Mouse (Mus musculus) forebrain, embryonic 13.5 days (tissue): ENCODE results near the gene Itgb3. TPM values are rescaled to one million over a fixed set of nuclear protein-coding genes. Genes with fewer than 3 reads are reported as not detected.

Source experiments
- ATAC-seq: fragments of 200-750 bp; cut with Nextera tagmentation; 2 replicates; pipeline ENCODE4 v1.8.0; 2017
- H3K27ac ChIP-seq: fragments of 300-500 bp; sonication (generic); 2 replicates; pipeline ENCODE4 v1.5.1; 2015; ENCODE audit warnings: inconsistent platforms, mild to moderate bottlenecking, moderate library complexity
- H3K27me3 ChIP-seq: fragments of 300-500 bp; sonication (generic); 2 replicates; pipeline ENCODE4 v1.6.1; 2015; ENCODE audit warnings: mild to moderate bottlenecking, inconsistent platforms
- H3K36me3 ChIP-seq: fragments of 300-500 bp; sonication (generic); 2 replicates; pipeline ENCODE4 v1.6.1; 2015; ENCODE audit warnings: mild to moderate bottlenecking, inconsistent platforms; ENCODE audit not compliant: poor library complexity, severe bottlenecking
- H3K4me1 ChIP-seq: fragments of 300-500 bp; sonication (generic); 2 replicates; pipeline ENCODE4 v1.6.1; 2015; ENCODE audit warnings: inconsistent platforms
- H3K4me2 ChIP-seq: fragments of 300-500 bp; sonication (generic); 2 replicates; pipeline ENCODE4 v1.6.1; 2015; ENCODE audit warnings: inconsistent platforms, mild to moderate bottlenecking, moderate library complexity
- H3K4me3 ChIP-seq: fragments of 300-500 bp; sonication (generic); 2 replicates; pipeline ENCODE4 v1.5.1; 2015; ENCODE audit warnings: mild to moderate bottlenecking, inconsistent platforms
- H3K9ac ChIP-seq: fragments of 300-500 bp; sonication (generic); 2 replicates; pipeline ENCODE4 v1.6.1; 2015; ENCODE audit warnings: mild to moderate bottlenecking, inconsistent platforms
- H3K9me3 ChIP-seq: fragments of 300-500 bp; sonication (generic); replicated peaks from 2 replicates; pipeline ENCODE4 v1.6.1; 2016; ENCODE audit warnings: inconsistent platforms
- WGBS: fragments of 180-500 bp; shearing (Covaris S2); methylation state at CpG from one replicate; pipeline ENCODE4 v1.1.7; 2015; 5-methylcytosine and 5-hydroxymethylcytosine counted together
- polyA plus RNA-seq: library from polyadenylated mRNA; unstranded; fragments of >200 nt; fragmentation: Nextera tagmentation; extraction: Ambion mirVana; gene quantifications from 2 replicates; pipeline ENCODE4 v1.2.1, GENCODE M21; 2015

Itgb3 gene
- polyA plus RNA-seq, 1 experiment from 2014 or later, result 0.43 TPM

- no peak overlapping the region for H3K27ac ChIP-seq
- no peak overlapping the region for H3K4me2 ChIP-seq
- no peak overlapping the region for H3K9ac ChIP-seq
- H3K36me3 ChIP-seq, result no peaks in the 10 kb centered on the region
- 0 out of 2 replicates have a peak, but pooled peaks cover 3% of the 10 kb centered on the region for H3K4me1 ChIP-seq
- no peak for ATAC-seq
- H3K9me3 ChIP-seq, result 0 out of 2 replicates have a peak, but pooled peaks cover 3% of the 10 kb centered on the region
- no peak overlapping the region for H3K4me3 ChIP-seq
- 73% methylated on average over 7 of the region's 7 CpGs for WGBS
- peaks cover 11% of the 10 kb centered on the region; the same call in 1 of the 2 replicates for H3K27me3 ChIP-seq
Observed at GRCm38 (mm10) chr11:104572091-104572490, 35.7 kb upstream of the Itgb3 start.

GRCm38 (mm10) chr11:104572566-104572965, 35.2 kb upstream of the Itgb3 start:
- H3K9ac ChIP-seq, result no peak overlapping the region
- no peak overlapping the region for H3K4me2 ChIP-seq
- 0 out of 2 replicates have a peak, but pooled peaks cover 3% of the 10 kb centered on the region for H3K9me3 ChIP-seq
- H3K4me3 ChIP-seq, result no peak overlapping the region
- H3K4me1 ChIP-seq, result 0 out of 2 replicates have a peak, but pooled peaks cover 3% of the 10 kb centered on the region
- no peak overlapping the region for H3K27ac ChIP-seq
- no peaks in the 10 kb centered on the region for H3K36me3 ChIP-seq
- no peak for ATAC-seq
- WGBS, result 70% methylated on average over 2 of the region's 2 CpGs
- H3K27me3 ChIP-seq, result peaks cover 11% of the 10 kb centered on the region; the same call in 1 of the 2 replicates

GRCm38 (mm10) chr11:104576772-104577612, 30.8 kb upstream of the Itgb3 start:
- Histone ChIP-seq H3K27ac (no peak overlapping the region), H3K36me3 (no peaks in the 10 kb centered on the region), H3K4me3 (no peak overlapping the region), H3K4me2 (no peak overlapping the region), H3K9ac (no peak overlapping the region), H3K9me3 (no peaks in the 10 kb centered on the region), H3K27me3 (peaks cover 9% of the 10 kb centered on the region; the same call in 1 of the 2 replicates), H3K4me1 (no peaks in the 10 kb centered on the region)
- ATAC-seq, result no peak
- WGBS, result 47% methylated on average over 10 of the region's 10 CpGs

- no peak overlapping the region for H3K4me3 ChIP-seq
- WGBS, result 74% methylated on average over 5 of the region's 5 CpGs
- H3K27ac ChIP-seq, result no peak overlapping the region
Observed at GRCm38 (mm10) chr11:104578074-104578473, 29.7 kb upstream of the Itgb3 start.

GRCm38 (mm10) chr11:104579084-104579483, 28.7 kb upstream of the Itgb3 start:
- ATAC-seq, result no peak
- H3K36me3 ChIP-seq, result no peaks in the 10 kb centered on the region
- no peak overlapping the region for H3K27ac ChIP-seq
- WGBS, result 91% methylated on average over 9 of the region's 9 CpGs
- no peaks in the 10 kb centered on the region for H3K4me1 ChIP-seq
- no peak overlapping the region for H3K4me3 ChIP-seq
- no peaks in the 10 kb centered on the region for H3K9me3 ChIP-seq
- H3K4me2 ChIP-seq, result no peak overlapping the region
- H3K27me3 ChIP-seq, result no peaks in the 10 kb centered on the region
- no peak overlapping the region for H3K9ac ChIP-seq

More at GRCm38 (mm10) chr11:104578074-104578473, 29.7 kb upstream of the Itgb3 start:
- Histone ChIP-seq H3K4me1 (no peaks in the 10 kb centered on the region), H3K9ac (no peak overlapping the region), H3K27me3 (no peaks in the 10 kb centered on the region), H3K9me3 (no peaks in the 10 kb centered on the region), H3K36me3 (no peaks in the 10 kb centered on the region), H3K4me2 (no peak overlapping the region)
- no peak for ATAC-seq

GRCm38 (mm10) chr11:104579575-104579974, 28.2 kb upstream of the Itgb3 start:
- no peaks in the 10 kb centered on the region for H3K9me3 ChIP-seq
- H3K4me3 ChIP-seq, result no peak overlapping the region
- no peak overlapping the region for H3K9ac ChIP-seq
- WGBS, result 93% methylated on average over 8 of the region's 8 CpGs
- ATAC-seq, result no peak
- no peak overlapping the region for H3K4me2 ChIP-seq
- no peak overlapping the region for H3K27ac ChIP-seq
- H3K4me1 ChIP-seq, result no peaks in the 10 kb centered on the region
- no peaks in the 10 kb centered on the region for H3K36me3 ChIP-seq
- H3K27me3 ChIP-seq, result no peaks in the 10 kb centered on the region

GRCm38 (mm10) chr11:104580091-104580490, 27.7 kb upstream of the Itgb3 start:
- H3K4me3 ChIP-seq, result no peak overlapping the region
- H3K4me2 ChIP-seq, result no peak overlapping the region
- no peaks in the 10 kb centered on the region for H3K9me3 ChIP-seq
- H3K27ac ChIP-seq, result no peak overlapping the region
- no peak for ATAC-seq
- no peaks in the 10 kb centered on the region for H3K4me1 ChIP-seq
- H3K36me3 ChIP-seq, result no peaks in the 10 kb centered on the region
- WGBS, result 76% methylated on average over 6 of the region's 6 CpGs
- no peak overlapping the region for H3K9ac ChIP-seq
- no peaks in the 10 kb centered on the region for H3K27me3 ChIP-seq

GRCm38 (mm10) chr11:104580606-104581005, 27.2 kb upstream of the Itgb3 start:
- 89% methylated on average over 5 of the region's 5 CpGs for WGBS
- H3K27me3 ChIP-seq, result no peaks in the 10 kb centered on the region
- no peaks in the 10 kb centered on the region for H3K9me3 ChIP-seq
- H3K4me2 ChIP-seq, result no peak overlapping the region
- no peak for ATAC-seq
- no peak overlapping the region for H3K9ac ChIP-seq
- H3K27ac ChIP-seq, result no peak overlapping the region
- no peaks in the 10 kb centered on the region for H3K4me1 ChIP-seq
- H3K36me3 ChIP-seq, result no peaks in the 10 kb centered on the region
- H3K4me3 ChIP-seq, result no peak overlapping the region

- Histone ChIP-seq H3K27ac (no peak overlapping the region), H3K4me3 (no peak overlapping the region), H3K36me3 (no peaks in the 10 kb centered on the region), H3K4me1 (no peaks in the 10 kb centered on the region), H3K4me2 (no peak overlapping the region), H3K9me3 (no peaks in the 10 kb centered on the region), H3K27me3 (no peaks in the 10 kb centered on the region), H3K9ac (no peak overlapping the region)
- WGBS, result 76% methylated on average over 18 of the region's 18 CpGs
- no peak for ATAC-seq
Observed at GRCm38 (mm10) chr11:104581446-104582307, 26.1 kb upstream of the Itgb3 start.

GRCm38 (mm10) chr11:104582308-104582606, 25.5 kb upstream of the Itgb3 start:
- H3K27ac ChIP-seq, result no peak overlapping the region
- 98% methylated on average over 2 of the region's 2 CpGs for WGBS
- no peaks in the 10 kb centered on the region; the same call in 1 of the 2 replicates for H3K9me3 ChIP-seq
- no peaks in the 10 kb centered on the region for H3K4me1 ChIP-seq
- ATAC-seq, result no peak
- H3K9ac ChIP-seq, result no peak overlapping the region
- no peak overlapping the region for H3K4me3 ChIP-seq
- H3K27me3 ChIP-seq, result no peaks in the 10 kb centered on the region
- H3K36me3 ChIP-seq, result no peaks in the 10 kb centered on the region
- H3K4me2 ChIP-seq, result no peak overlapping the region

GRCm38 (mm10) chr11:104582630-104583364, 25.0 kb upstream of the Itgb3 start:
- H3K27me3 ChIP-seq, result no peaks in the 10 kb centered on the region

More at GRCm38 (mm10) chr11:104582630-104583364, 25.0 kb upstream of the Itgb3 start:
- Histone ChIP-seq H3K27ac (no peak overlapping the region), H3K4me1 (no peaks in the 10 kb centered on the region), H3K36me3 (no peaks in the 10 kb centered on the region), H3K9me3 (peaks cover 5% of the 10 kb centered on the region), H3K4me2 (no peak overlapping the region), H3K4me3 (no peak overlapping the region), H3K9ac (no peak overlapping the region)
- 61% methylated on average over 13 of the region's 13 CpGs for WGBS
- no peak for ATAC-seq
